Mouse (Mus musculus): ENCODE results near the gene Fam8a1. TPM values are rescaled to one million over a fixed set of nuclear protein-coding genes. Genes with fewer than 3 reads are reported as not detected.

Fam8a1 gene
- polyA plus RNA-seq, 1 experiment from 2014 or later, result 14.8 TPM

DNA sequence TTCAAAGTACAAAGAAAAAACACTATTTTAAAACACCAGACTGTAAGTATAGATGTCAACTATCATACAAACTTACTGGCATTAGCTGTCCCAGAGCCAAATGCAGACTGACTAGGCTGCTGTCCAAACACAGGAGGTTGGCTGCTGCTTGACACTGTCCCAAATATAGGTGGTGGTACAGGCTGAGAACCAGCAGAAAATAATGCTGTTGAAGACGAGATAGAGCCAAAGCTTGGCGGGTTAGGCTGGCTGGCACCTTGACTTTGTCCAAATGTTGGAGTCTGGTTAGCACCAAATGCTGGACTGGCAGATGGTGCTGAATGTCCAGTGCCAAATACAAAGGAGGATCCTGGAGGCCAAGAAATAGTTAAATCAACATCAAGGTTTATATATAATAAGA, 13.6 kb downstream of the Fam8a1 start:
- Histone ChIP-seq H3K4me2 (no peak overlapping the region), H3K4me1 (no peaks in the 10 kb centered on the region), H3K9me3 (replicated peaks) (no peaks in the 10 kb centered on the region), H3K27me3 (replicated peaks) (no peaks in the 10 kb centered on the region), H3K9ac (replicated peaks) (no peak overlapping the region), H3K4me3 (replicated peaks) (no peak overlapping the region), H3K36me3 (peaks cover 45% of the 10 kb centered on the region), H3K27ac (replicated peaks) (no peak overlapping the region)
- WGBS, result 79% methylated on average over 2 of the region's 2 CpGs
- no peak for ATAC-seq (ENCODE audit: low FRiP score)

DNA sequence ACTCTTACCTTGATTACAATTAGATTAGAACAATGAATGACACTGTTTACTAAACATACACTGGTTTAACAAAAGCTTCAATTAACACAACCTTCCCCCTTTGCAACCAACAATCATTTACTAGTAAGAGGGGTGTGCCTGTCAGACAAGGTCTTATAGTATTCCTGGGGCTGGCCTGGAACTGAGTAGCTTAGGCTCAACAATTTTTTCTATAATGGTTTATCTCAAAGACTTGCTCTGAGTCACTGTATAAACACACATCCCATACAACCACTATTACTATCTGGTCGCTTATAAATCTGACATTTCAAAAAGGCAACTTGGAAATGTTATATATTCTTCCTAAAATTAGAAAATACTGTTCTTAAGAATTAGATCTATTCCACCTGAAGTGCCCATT, 14.0 kb downstream of the Fam8a1 start:
- H3K27me3 ChIP-seq (replicated peaks), result no peaks in the 10 kb centered on the region
- H3K36me3 ChIP-seq, result peaks cover 41% of the 10 kb centered on the region
- ATAC-seq (ENCODE audit: low FRiP score), result no peak

DNA sequence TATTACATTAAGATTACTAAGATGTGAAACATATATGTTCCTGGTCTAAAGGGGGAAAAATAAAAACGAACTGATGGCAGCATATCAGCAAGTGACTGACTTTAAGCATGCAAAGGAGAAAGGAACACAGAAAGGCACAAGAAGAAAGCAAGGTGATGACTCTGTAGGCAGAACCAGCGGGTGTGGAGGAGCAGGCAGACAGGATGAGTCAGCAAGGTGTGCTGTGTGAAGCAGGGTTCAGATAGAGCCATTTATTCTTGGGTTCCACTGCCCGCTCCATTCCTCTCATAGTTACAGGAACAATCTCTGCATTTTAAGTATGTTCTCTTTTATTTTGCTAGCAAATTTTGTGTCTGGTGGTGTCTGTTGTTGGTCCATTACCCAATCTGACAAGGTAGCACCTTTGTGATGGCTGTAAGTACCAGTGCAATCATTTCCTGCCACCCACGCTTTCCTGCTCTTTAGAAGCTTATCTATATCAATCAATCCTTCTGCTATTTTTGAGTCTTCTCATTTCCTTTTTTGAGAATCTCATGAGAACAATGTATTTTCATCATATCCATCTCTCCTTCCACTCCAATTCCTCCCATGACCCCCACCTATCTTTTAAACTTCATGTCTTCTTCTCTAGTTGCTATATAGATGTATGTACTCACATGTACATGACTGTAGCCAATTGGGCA, 21.4 kb downstream of the Fam8a1 start:
- ATAC-seq (ENCODE audit: low FRiP score), result no peak
- Histone ChIP-seq H3K27me3 (replicated peaks) (no peaks in the 10 kb centered on the region), H3K4me1 (no peaks in the 10 kb centered on the region), H3K9ac (replicated peaks) (no peak overlapping the region), H3K4me2 (no peak overlapping the region), H3K36me3 (peaks cover 15% of the 10 kb centered on the region), H3K4me3 (replicated peaks) (no peak overlapping the region), H3K27ac (replicated peaks) (no peak overlapping the region), H3K9me3 (replicated peaks) (no peaks in the 10 kb centered on the region)
- WGBS, result 97% methylated on average over 4 of the region's 4 CpGs

More for the DNA sequence above, 14.0 kb downstream of the Fam8a1 start:
- Histone ChIP-seq H3K4me2 (no peak overlapping the region), H3K4me3 (replicated peaks) (no peak overlapping the region), H3K4me1 (no peaks in the 10 kb centered on the region), H3K9ac (replicated peaks) (no peak overlapping the region), H3K27ac (replicated peaks) (no peak overlapping the region), H3K9me3 (replicated peaks) (no peaks in the 10 kb centered on the region)
- 95% methylated on average over 1 of the region's 1 CpGs for WGBS

DNA sequence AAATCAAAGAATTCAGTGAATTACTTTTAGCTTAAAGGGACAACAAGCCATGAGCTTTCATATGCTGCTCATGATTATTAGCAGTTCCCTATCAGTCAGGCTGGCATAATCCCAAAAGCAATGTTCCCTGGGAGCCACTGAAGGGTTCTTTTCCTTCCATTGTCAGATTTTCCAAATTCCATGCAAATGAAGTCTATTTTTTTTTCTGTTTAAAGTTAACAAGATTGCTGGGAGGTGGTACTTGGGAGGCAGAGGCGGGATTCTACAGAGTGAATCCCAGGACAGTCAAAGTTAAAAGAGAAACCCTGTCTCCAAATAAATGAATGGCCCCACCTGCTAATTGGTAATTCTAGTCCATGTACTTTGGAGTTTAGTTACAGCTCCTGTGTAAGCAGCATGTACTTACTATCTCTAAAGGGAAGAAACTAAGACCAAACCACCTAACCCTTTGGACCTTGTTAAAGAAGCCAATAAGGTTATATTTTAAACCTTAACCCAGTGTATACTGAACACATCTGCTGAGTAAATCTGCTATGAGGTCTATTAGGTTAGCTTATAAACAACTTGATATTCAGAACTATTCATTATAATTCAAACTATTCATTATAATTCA, 26.1 kb downstream of the Fam8a1 start:
- no peak overlapping the region for H3K4me3 ChIP-seq (replicated peaks)
- H3K4me2 ChIP-seq, result no peak overlapping the region
- H3K27ac ChIP-seq (replicated peaks), result no peak overlapping the region
- H3K27me3 ChIP-seq (replicated peaks), result no peaks in the 10 kb centered on the region
- no peak overlapping the region for H3K9ac ChIP-seq (replicated peaks)
- H3K9me3 ChIP-seq (replicated peaks), result no peaks in the 10 kb centered on the region
- no peaks in the 10 kb centered on the region for H3K4me1 ChIP-seq
- WGBS, result 67% methylated on average over 1 of the region's 1 CpGs
- peaks cover 18% of the 10 kb centered on the region for H3K36me3 ChIP-seq
- ATAC-seq (ENCODE audit: low FRiP score), result no peak

DNA sequence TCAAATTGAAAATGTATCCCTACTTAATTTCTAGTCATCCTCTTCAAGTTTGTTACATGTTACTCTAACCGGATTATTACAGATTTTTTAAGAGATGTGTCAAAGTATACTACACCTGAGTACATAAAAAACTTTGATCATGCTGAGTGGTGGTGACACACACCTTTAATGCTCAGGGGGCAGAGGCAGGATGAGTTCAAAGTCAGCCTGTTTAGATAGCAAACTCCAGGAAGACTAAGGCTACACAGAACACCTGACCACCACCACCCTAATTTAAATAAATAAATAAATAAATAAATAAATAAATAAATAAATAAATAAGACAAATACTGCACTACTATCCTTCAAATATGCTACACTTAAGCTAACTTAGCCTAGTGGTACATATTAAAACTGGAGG, 26.6 kb downstream of the Fam8a1 start:
- no peak overlapping the region for H3K4me2 ChIP-seq
- ATAC-seq (ENCODE audit: low FRiP score), result no peak

DNA sequence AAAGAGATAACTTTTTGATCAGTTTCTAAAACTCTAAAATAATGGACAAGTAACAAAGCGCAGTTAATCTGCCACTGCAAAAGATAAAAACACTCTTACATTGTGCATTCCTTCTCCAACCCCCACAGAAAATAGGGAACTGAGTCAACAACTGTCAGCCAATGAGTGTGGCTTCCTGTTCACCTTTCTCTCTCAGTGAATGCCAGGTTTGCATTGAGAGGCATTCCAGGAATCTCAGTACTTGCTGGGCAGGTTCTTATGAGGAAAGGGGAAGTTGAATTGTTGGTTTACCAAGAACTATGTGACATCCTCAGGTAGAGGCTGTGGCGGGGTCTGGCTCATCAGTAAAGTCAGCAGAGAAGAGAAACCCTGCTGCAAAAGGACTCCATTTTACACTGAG, 27.5 kb downstream of the Fam8a1 start:
- WGBS, result 87% methylated on average over 2 of the region's 2 CpGs

More for the DNA sequence above, 26.6 kb downstream of the Fam8a1 start:
- no peaks in the 10 kb centered on the region for H3K4me1 ChIP-seq
- no peak overlapping the region for H3K4me3 ChIP-seq (replicated peaks)
- WGBS, result 100% methylated on average over 1 of the region's 1 CpGs
- no peaks in the 10 kb centered on the region for H3K27me3 ChIP-seq (replicated peaks)
- H3K27ac ChIP-seq (replicated peaks), result no peak overlapping the region
- H3K9me3 ChIP-seq (replicated peaks), result no peaks in the 10 kb centered on the region
- no peak overlapping the region for H3K9ac ChIP-seq (replicated peaks)
- peaks cover 21% of the 10 kb centered on the region for H3K36me3 ChIP-seq

DNA sequence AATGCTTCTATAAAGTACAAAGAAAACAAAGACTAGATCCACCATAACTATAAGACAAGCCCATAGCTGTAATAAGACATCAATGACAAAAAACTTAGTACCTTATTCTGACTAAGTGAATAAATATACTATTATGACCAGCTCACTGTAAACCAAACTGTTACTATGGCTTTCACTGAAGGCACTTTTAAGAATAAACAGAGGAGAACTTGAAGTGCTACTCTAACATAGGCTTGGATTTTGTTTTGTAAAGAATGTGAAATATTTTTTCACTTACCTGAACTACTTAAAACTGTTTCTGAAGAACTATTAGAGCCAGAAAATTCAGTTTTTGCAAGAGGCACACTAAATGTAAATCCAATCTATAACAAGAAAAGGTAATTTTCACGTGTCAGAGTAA, 30.1 kb downstream of the Fam8a1 start:
- Histone ChIP-seq H3K36me3 (peaks cover 24% of the 10 kb centered on the region), H3K4me1 (no peaks in the 10 kb centered on the region), H3K4me3 (replicated peaks) (no peak overlapping the region), H3K9me3 (replicated peaks) (no peaks in the 10 kb centered on the region), H3K9ac (replicated peaks) (no peak overlapping the region), H3K27me3 (replicated peaks) (no peaks in the 10 kb centered on the region), H3K4me2 (no peak overlapping the region), H3K27ac (replicated peaks) (no peak overlapping the region)
- WGBS, result 92% methylated on average over 1 of the region's 1 CpGs
- no peak for ATAC-seq (ENCODE audit: low FRiP score)

More for the DNA sequence above, 27.5 kb downstream of the Fam8a1 start:
- ATAC-seq (ENCODE audit: low FRiP score), result no peak
- H3K27me3 ChIP-seq (replicated peaks), result no peaks in the 10 kb centered on the region
- no peak overlapping the region for H3K27ac ChIP-seq (replicated peaks)
- H3K4me2 ChIP-seq, result no peak overlapping the region
- peaks cover 21% of the 10 kb centered on the region for H3K36me3 ChIP-seq
- H3K4me1 ChIP-seq, result no peaks in the 10 kb centered on the region
- H3K9me3 ChIP-seq (replicated peaks), result no peaks in the 10 kb centered on the region
- H3K4me3 ChIP-seq (replicated peaks), result no peak overlapping the region
- no peak overlapping the region for H3K9ac ChIP-seq (replicated peaks)

DNA sequence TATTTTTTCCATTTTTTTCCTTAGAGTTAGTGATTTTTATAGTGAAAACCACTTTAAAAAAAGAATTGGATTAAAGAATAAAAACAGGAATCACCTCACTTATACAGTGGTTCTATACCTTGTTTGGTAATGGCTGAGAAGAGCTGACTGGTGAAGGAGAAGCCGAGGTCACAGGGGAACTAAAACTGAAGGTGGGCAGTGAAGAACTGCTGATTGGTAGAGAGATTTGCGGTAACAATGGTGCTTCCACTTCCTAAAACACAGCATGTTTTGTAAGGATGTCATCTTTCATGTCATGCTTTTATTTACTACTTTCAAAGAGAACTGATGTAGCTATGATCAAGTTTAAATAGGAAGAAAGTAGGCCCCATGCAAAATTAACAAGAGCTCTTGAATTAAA, 32.2 kb downstream of the Fam8a1 start:
- Histone ChIP-seq H3K9ac (replicated peaks) (no peak overlapping the region), H3K27ac (replicated peaks) (no peak overlapping the region), H3K4me2 (no peak overlapping the region), H3K27me3 (replicated peaks) (no peaks in the 10 kb centered on the region), H3K36me3 (peaks cover 28% of the 10 kb centered on the region), H3K4me3 (replicated peaks) (no peak overlapping the region), H3K9me3 (replicated peaks) (no peaks in the 10 kb centered on the region), H3K4me1 (no peaks in the 10 kb centered on the region)
- ATAC-seq (ENCODE audit: low FRiP score), result no peak
- WGBS, result 92% methylated on average over 2 of the region's 2 CpGs

DNA sequence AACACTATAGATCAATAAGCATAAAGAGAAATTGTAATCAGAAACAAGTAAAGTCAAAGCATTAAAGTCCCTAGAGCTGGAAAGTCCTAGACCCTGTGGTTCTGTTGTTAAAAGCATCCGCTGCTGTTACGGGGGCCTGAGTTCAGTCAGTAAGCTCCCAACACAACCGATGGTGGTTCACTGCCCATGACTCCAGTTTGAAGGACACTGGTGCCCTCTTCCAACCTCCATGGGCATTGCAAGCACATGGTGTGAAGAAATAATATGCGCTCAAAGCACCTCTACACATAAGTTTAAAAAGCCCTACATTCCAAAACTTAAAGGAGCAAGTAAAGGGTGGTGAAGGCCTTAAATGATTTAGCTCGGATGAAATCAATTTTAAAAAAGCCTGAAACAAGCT, 33.8 kb downstream of the Fam8a1 start:
- no peaks in the 10 kb centered on the region for H3K9me3 ChIP-seq (replicated peaks)
- H3K27ac ChIP-seq (replicated peaks), result no peak overlapping the region
- no peaks in the 10 kb centered on the region for H3K4me1 ChIP-seq
- peaks cover 24% of the 10 kb centered on the region for H3K36me3 ChIP-seq
- no peak overlapping the region for H3K4me2 ChIP-seq
- no peak overlapping the region for H3K4me3 ChIP-seq (replicated peaks)
- no peaks in the 10 kb centered on the region for H3K27me3 ChIP-seq (replicated peaks)
- H3K9ac ChIP-seq (replicated peaks), result no peak overlapping the region
- 80% methylated on average over 5 of the region's 5 CpGs for WGBS
- ATAC-seq (ENCODE audit: low FRiP score), result no peak

DNA sequence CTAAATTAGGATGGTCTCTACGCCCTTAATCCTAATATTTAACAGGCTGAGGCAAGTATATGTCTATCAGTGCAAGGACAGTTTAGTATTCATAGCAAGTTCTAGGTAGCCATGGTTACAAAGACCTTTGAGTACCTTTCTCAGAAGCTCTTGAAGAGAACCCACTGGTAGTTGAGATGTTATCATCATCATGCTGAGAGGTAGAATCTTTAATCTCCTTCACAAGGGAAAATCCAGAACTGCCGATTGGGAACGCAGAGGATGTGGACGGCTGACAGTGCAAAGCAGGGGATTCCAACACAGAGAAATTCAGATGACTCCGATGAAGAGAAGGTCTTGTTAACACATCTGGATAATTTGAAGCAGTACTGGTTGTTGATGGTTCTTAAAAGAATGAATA, 44.2 kb downstream of the Fam8a1 start:
- H3K4me2 ChIP-seq, result no peak overlapping the region
- peaks cover 27% of the 10 kb centered on the region for H3K36me3 ChIP-seq
- 93% methylated on average over 5 of the region's 5 CpGs for WGBS

DNA sequence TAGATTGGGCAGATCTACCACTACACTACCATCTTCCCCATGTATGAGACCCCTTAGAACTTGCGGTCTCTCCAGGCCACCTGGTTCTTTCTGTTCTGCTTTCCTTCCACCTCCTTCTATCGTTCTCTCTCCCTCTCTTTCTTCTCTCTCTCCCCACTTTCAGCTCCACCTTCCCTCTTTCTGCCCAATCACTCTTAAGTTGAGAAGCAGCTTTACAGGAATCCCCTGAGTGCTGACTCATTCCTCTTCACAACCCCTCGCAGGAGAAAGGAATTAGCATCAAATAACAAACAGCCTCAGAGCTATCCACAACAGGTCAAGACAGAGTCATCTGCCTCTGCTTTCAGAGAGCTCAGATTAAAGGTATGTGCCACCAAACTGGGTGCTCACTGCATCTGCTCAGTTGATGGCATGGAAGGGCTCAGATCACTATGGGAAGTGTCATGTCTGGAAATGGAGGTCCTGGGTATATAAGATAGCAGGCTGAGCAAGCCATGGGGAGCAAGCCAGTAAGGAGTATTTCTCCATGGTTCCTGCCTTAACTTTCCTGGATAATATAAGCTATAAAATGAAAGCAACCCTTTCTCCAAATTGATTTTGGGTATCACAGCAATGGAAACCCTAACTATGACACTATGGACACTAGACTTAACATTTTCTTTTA, 46.8 kb downstream of the Fam8a1 start:
- Histone ChIP-seq H3K27ac (replicated peaks) (no peak overlapping the region), H3K9me3 (replicated peaks) (no peaks in the 10 kb centered on the region)
- 80% methylated on average over 3 of the region's 3 CpGs for WGBS

More for the DNA sequence above, 44.2 kb downstream of the Fam8a1 start:
- Histone ChIP-seq H3K4me3 (replicated peaks) (no peak overlapping the region), H3K27ac (replicated peaks) (no peak overlapping the region), H3K9me3 (replicated peaks) (no peaks in the 10 kb centered on the region), H3K27me3 (replicated peaks) (no peaks in the 10 kb centered on the region), H3K4me1 (no peaks in the 10 kb centered on the region), H3K9ac (replicated peaks) (no peak overlapping the region)
- ATAC-seq (ENCODE audit: low FRiP score), result no peak

DNA sequence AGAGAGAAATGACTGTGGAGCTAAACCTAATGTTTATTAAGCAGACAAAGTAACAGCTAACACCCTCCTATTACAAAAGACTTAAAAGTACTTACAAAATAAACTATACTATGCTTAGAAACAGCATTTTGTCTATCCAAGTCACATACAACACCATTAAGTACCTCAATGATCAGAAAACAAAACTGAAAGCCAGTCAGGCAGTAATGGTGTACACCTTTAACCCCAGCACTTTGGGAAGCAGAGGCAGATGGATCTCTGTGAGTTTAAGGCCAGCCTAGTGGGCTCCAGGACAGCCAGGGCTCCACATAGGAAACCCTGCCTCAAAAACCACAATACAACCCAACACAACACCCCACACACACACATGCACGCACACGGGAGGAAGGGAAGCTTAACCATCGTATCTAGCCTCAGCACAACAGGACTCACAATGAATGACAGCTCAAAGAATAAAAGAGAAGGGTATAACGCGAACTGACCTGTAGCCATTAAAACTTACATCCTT, 49.6 kb downstream of the Fam8a1 start:
- 81% methylated on average over 5 of the region's 5 CpGs for WGBS
- ATAC-seq (ENCODE audit: low FRiP score), result no peak
- no peak overlapping the region for H3K4me2 ChIP-seq

More for the DNA sequence above, 46.8 kb downstream of the Fam8a1 start:
- no peak overlapping the region for H3K4me3 ChIP-seq (replicated peaks)
- no peak for ATAC-seq (ENCODE audit: low FRiP score)
- peaks cover 4% of the 10 kb centered on the region; the same call in 1 of the 2 replicates for H3K4me1 ChIP-seq
- no peaks in the 10 kb centered on the region for H3K27me3 ChIP-seq (replicated peaks)
- no peak overlapping the region for H3K4me2 ChIP-seq
- peaks cover 18% of the 10 kb centered on the region for H3K36me3 ChIP-seq
- no peak overlapping the region for H3K9ac ChIP-seq (replicated peaks)

More for the DNA sequence above, 49.6 kb downstream of the Fam8a1 start:
- Histone ChIP-seq H3K27me3 (replicated peaks) (no peaks in the 10 kb centered on the region), H3K27ac (replicated peaks) (no peak overlapping the region), H3K4me3 (replicated peaks) (no peak overlapping the region), H3K36me3 (0 out of 2 replicates have a peak, but pooled peaks cover 5% of the 10 kb centered on the region), H3K9me3 (replicated peaks) (no peaks in the 10 kb centered on the region), H3K4me1 (peaks cover 4% of the 10 kb centered on the region; the same call in 1 of the 2 replicates), H3K9ac (replicated peaks) (no peak overlapping the region)

Measured in neural tube, embryonic 15.5 days (tissue).